Mouse (Mus musculus) naive thymus-derived CD4-positive, alpha-beta T cell, adult 2 months (primary cell): ENCODE results near the gene Rxfp2.

ENCODE experiments used
- DNase-seq: peaks from one replicate; pipeline ENCODE4 v3.0.0-alpha.2; 2011; ENCODE audit warnings: low read depth

Rxfp2 gene

DNA sequence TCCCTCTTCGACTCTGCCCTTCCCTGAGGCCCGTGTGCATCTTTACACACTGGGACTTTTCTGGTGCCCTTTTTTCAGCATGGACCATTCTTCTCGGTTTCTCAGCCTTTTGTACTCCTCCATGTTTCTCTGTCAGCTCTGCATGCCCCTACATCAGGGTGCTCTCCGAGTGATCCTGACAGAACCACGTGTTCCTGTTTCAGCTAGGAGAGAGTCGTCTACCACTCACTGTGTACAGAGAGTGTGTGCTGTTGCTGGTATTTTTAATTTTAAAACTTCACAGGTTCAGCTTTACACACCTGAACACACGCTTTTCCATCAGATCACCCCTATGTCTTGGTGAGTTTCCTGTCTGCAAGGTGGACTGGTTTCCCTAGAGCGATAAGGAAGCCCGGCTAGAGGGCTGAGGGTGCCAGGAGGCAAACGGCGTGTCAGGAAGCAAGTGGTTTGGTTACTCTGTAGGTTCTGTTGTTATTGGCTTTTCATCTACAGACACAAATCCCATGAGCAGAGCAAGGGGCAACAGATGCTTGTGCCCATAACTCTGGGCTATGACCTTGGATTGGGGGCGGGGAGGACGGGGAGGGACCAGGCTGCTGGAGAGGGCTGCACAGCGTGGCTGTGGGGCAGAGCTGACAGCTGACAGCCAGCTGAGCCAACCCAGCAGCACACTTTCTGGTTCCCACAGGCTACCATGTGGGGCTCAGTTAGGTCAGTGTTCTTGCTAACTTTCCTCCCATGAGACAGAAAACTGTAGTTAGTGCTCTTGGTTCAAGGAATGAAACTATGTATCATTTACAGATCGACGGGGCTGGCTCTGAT, 97.0 kb downstream of the Rxfp2 start:
- peak; percentile 39 for DNase-seq

DNA sequence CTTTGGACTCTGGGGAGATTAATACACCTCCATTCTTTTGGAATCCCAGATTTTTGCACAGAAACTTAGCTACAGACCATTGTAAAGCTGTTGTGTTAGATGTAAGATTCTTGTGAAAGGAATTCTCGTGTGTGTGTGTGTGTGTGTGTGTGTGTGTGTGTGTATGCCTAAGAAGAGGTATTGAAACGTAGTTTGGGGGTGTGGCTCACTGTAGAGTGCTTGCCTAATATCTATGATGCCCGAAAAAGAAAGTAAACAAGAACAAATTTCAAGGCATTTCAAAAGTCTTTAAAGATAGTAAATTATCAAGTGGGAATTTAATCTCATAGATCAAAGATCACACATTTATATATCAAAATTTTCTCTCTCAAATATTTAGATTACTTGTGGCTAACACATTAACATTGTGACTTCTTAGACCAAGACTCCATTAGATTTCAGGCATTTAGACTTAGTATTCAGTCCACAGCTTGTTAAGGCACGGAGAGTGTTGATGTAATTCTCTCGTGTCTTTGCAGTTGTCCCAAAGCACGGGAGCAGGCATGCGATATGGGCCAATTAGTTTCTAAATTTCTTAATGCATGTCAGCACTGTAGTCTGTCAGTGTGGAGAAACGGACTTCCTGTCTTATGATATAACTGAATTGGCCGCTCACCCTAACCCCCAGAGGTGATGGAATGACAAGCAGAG, 97.9 kb downstream of the Rxfp2 start:
- DNase-seq, result peak; percentile 10

GRCm38 (mm10) chr5:150116906-150117216, 98.4 kb downstream of the Rxfp2 start:
- peak; percentile 70 for DNase-seq

DNA sequence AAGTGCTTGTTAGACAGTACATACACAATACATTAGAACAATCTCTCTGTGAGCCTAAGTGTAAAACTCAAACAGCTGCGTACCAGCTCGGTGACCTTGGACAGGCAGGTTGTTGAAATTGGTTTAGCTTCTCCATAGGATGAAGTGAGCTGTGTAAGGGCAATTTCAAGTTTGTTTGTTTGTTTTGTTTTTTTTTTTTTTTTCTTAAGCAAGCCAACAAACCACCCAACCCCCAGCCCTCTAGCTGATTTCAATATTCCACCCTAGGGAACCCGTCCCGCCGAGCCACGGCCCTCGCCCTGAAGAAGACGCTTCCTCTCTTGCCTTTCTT, 99.6 kb downstream of the Rxfp2 start:
- no peak for DNase-seq

DNA sequence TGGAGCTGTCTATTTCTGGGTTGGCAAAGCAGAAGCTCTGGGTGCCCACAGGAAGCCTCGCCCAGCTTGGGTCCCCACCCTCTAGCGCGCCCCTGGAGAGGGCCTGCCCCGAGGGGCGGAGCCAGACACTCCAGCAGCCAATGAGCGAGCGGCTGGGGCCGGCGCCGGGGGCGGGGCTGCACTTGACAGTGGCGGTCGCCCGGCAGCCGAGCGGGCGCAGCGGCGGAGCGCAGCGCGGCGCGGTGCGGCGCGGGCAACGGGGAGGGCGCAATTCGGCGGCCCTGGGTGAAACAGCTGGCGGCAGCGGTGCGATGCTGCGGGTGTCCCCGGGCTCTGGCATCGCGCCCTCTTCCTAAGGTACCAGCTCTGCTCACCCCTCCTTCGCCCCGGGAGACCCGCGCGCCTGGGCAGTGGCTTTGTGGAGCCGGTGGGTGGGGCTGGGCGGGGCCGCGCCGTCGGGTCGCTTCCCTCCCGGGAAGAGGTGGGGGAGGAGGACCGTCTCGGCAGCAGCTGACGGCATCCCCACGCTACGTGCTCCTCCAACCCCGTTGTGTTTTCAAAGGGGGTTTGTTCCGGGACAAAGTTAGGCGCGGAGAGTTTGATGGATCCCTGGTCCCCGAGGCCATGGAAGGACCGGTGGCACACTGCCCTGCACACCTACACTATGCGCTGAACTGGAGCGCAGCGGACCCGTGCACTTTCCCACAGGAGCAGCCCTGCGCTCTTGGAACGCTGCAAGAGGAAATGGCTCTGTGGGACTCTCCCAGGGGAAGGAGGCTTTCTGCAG, 100.2 kb downstream of the Rxfp2 start, which contains the start of gene Fry:
Gene Fry, plus strand, starts transcription at position 191 of the 787 bp plus-strand sequence.
- peak; percentile 97 for DNase-seq

GRCm38 (mm10) chr5:150120676-150121075, 102.2 kb downstream of the Rxfp2 start:
- no peak for DNase-seq

DNA sequence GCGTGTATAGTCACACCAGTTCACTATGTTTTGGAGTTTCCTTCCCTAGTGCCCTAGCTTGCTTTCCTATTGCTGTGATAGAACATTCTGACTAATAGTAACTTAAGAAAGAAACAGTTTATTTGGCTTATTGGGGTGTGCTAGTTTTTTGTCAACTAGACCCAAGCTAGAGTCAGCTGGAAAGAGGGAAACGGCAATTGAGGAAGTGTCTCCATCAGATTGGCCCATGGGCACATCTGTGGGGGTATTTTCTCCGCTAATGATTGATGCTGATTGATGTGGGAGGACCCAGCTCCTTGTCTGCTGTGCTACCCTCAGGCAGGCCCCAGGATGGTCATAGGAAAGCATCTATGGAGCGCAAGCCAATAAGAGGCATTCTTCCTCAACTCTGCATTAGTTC, 103.6 kb downstream of the Rxfp2 start:
- no peak for DNase-seq

DNA sequence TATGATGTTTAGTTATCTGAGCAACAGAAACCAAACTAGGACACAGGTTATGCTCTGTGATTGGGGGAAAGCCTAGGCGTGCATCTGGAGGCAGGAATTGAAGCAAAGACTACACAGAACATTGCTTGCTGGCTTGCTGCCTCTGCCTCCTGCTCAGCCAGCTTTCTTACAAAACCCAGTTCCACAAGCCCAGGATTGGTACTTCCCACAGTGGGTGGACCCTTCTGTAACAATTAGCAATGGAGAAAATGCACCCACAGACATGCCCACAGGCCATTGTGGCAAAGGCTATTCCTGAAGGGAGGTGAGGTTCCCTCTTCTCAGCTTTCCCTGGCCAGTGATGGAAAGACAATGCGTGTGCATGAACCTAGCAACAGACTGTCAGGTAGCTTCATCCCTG, 104.1 kb downstream of the Rxfp2 start:
- DNase-seq, result no peak

DNA sequence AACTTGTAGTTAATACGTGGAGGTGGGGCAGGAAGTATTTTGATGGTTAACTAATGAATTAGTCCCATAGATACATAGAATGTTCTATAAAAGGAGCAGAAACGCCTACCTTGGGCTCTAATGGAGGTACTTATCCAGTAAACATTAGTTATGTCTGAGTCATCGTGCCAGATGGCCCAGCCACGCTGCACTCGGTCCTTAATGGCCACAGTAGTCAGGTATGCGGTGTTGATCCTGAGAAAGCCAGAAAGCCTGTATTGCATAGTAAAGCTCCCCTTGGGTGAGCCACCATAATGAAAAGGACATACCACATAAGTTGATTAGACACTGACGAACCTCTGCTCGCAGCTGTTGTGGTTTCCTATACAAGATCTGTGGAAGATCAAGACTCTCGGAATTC, 107.4 kb downstream of the Rxfp2 start:
- no peak for DNase-seq

- no peak for DNase-seq
These were observed 110.0 kb downstream of the Rxfp2 start for GRCm38 (mm10) chr5:150128432-150128831.

GRCm38 (mm10) chr5:150130144-150130543, 111.7 kb downstream of the Rxfp2 start:
- no peak for DNase-seq

DNA sequence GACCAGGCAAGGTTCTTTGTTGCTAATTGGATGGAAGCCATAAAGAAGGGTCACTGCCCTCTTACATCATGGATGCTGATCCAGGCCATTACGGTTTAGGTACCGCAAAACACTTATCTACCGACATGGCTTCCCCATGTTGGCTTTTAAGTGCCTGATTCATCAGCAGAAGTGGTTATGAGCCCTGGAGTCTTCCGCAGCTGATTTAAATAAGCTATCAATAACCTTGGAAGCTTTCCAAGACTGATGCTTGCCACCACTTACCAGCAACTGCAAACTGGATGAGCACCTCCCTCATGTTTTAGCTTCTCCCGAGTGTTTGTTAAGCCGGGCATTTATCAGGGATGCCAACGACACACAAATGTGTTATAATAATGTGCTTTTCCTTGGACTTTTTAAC, 112.7 kb downstream of the Rxfp2 start:
- DNase-seq, result no peak
